Mouse (Mus musculus) liver, embryonic 15.5 days (tissue): ENCODE data around the gene Sh3glb1. TPM values are rescaled to one million over a fixed set of nuclear protein-coding genes. Genes with fewer than 3 reads are reported as not detected.
"Not testable (repeated sequence)": the region's sequence is repeated elsewhere in the genome, so short reads cannot be mapped to it uniquely, and the experiment has no call there.

Source experiments
- ATAC-seq: fragments of 200-750 bp; cut with Nextera tagmentation; 2 replicates; pipeline ENCODE4 v1.8.0; 2017; ENCODE audit warnings: moderate number of reproducible peaks, mild to moderate bottlenecking, moderate library complexity; ENCODE audit not compliant: insufficient read depth
- H3K27ac ChIP-seq: fragments of 300-500 bp; sonication (generic); replicated peaks from 2 replicates; pipeline ENCODE4 v1.5.1; 2015; ENCODE audit warnings: mild to moderate bottlenecking, inconsistent platforms
- H3K27me3 ChIP-seq: fragments of 300-500 bp; sonication (generic); 2 replicates; pipeline ENCODE4 v1.6.1; 2015; ENCODE audit warnings: mild to moderate bottlenecking, inconsistent platforms
- H3K36me3 ChIP-seq: fragments of 300-500 bp; sonication (generic); replicated peaks from 2 replicates; pipeline ENCODE4 v1.6.1; 2015; ENCODE audit warnings: moderate library complexity, mild to moderate bottlenecking, inconsistent platforms
- H3K4me1 ChIP-seq: fragments of 300-500 bp; sonication (generic); replicated peaks from 2 replicates; pipeline ENCODE4 v1.6.1; 2015; ENCODE audit warnings: inconsistent platforms
- H3K4me2 ChIP-seq: fragments of 300-500 bp; sonication (generic); 2 replicates; pipeline ENCODE4 v1.6.1; 2015; ENCODE audit warnings: moderate library complexity, mild to moderate bottlenecking, inconsistent platforms
- H3K4me3 ChIP-seq: fragments of 300-500 bp; sonication (generic); replicated peaks from 2 replicates; pipeline ENCODE4 v1.5.1; 2015; ENCODE audit warnings: mild to moderate bottlenecking, inconsistent platforms
- H3K9ac ChIP-seq: fragments of 300-500 bp; sonication (generic); 2 replicates; pipeline ENCODE4 v1.6.1; 2015; ENCODE audit warnings: moderate library complexity, mild to moderate bottlenecking, inconsistent platforms
- H3K9me3 ChIP-seq: fragments of 300-500 bp; sonication (generic); replicated peaks from 2 replicates; pipeline ENCODE4 v1.6.1; 2016; ENCODE audit warnings: inconsistent platforms
- WGBS: fragments of 180-500 bp; shearing (Covaris S2); methylation state at CpG from one replicate; pipeline ENCODE4 v1.1.7; 2015; ENCODE audit warnings: mixed read lengths; ENCODE audit not compliant: insufficient replicate concordance; 5-methylcytosine and 5-hydroxymethylcytosine counted together
- polyA plus RNA-seq: library from polyadenylated mRNA; unstranded; fragments of >200 nt; fragmentation: Nextera tagmentation; extraction: Ambion mirVana; gene quantifications from 2 replicates; pipeline ENCODE4 v1.2.1, GENCODE M21; 2015

Sh3glb1 gene
- polyA plus RNA-seq, 1 experiment from 2014 or later, result 86.7 TPM

GRCm38 (mm10) chr3:144736831-144737230, 16.7 kb upstream of the Sh3glb1 start:
- H3K27ac ChIP-seq, result no peak overlapping the region
- no peak overlapping the region for H3K9ac ChIP-seq
- ATAC-seq, result no peak
- no peaks in the 10 kb centered on the region for H3K27me3 ChIP-seq
- no peak overlapping the region for H3K4me2 ChIP-seq
- no peak overlapping the region for H3K4me3 ChIP-seq
- no peaks in the 10 kb centered on the region for H3K9me3 ChIP-seq
- H3K36me3 ChIP-seq, result no peaks in the 10 kb centered on the region
- no peaks in the 10 kb centered on the region for H3K4me1 ChIP-seq
- WGBS, result 16% methylated on average over 9 of the region's 9 CpGs

GRCm38 (mm10) chr3:144723455-144723854, 3.3 kb upstream of the Sh3glb1 start:
- no peaks in the 10 kb centered on the region for H3K9me3 ChIP-seq
- H3K36me3 ChIP-seq, result no peaks in the 10 kb centered on the region
- 33% methylated on average over 4 of the region's 4 CpGs for WGBS
- no peak overlapping the region for H3K9ac ChIP-seq
- H3K4me1 ChIP-seq, result peaks cover 19% of the 10 kb centered on the region
- H3K27me3 ChIP-seq, result no peaks in the 10 kb centered on the region
- no peak overlapping the region for H3K4me2 ChIP-seq
- H3K4me3 ChIP-seq, result no peak overlapping the region
- H3K27ac ChIP-seq, result no peak overlapping the region
- ATAC-seq, result no peak

GRCm38 (mm10) chr3:144722566-144722965, 2.4 kb upstream of the Sh3glb1 start:
- Histone ChIP-seq H3K4me1 (peaks cover 26% of the 10 kb centered on the region), H3K27ac (peak overlapping the region; percentile 29; the same call in 1 of the 2 replicates)
- H3K9ac ChIP-seq, ATAC-seq, H3K27me3 ChIP-seq, H3K4me2 ChIP-seq, H3K4me3 ChIP-seq, H3K36me3 ChIP-seq, H3K9me3 ChIP-seq: not testable (repeated sequence)
- WGBS, result 81% methylated on average over 3 of the region's 3 CpGs

DNA sequence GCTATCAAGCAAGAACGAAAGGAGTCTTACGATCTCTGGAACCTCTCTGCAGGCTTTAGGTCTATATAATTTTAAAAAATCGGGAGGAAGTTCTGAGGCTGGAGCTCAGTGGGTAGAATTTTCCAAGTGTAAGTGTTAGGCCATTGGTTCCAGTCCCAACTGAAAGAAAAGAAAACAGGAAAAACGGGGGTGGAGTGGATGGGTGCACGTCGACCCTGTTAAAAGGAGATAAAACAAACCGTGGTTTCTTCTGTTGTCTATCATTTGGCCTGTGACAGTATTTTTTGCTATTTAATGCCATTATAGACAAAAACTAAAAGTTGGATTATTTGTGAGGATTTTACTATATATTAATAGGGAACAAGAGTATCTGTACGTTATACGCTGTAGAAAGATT, 1.7 kb upstream of the Sh3glb1 start:
- H3K4me3 ChIP-seq, result peak overlapping the region; percentile 73
- peaks cover 31% of the 10 kb centered on the region for H3K4me1 ChIP-seq
- peak overlapping the region; percentile 100 for H3K27ac ChIP-seq
- H3K9me3 ChIP-seq, result no peaks in the 10 kb centered on the region
- no peaks in the 10 kb centered on the region for H3K27me3 ChIP-seq
- H3K36me3 ChIP-seq, result no peaks in the 10 kb centered on the region
- H3K9ac ChIP-seq, result peak overlapping the region; percentile 49
- peak overlapping the region; percentile 74 for H3K4me2 ChIP-seq
- 34% methylated on average over 9 of the region's 9 CpGs for WGBS
- ATAC-seq, result no peak

- H3K4me1 ChIP-seq, result peaks cover 36% of the 10 kb centered on the region
- H3K9me3 ChIP-seq, result no peaks in the 10 kb centered on the region
- H3K27me3 ChIP-seq, result no peaks in the 10 kb centered on the region
- peak overlapping the region; percentile 73 for H3K4me3 ChIP-seq
- H3K27ac ChIP-seq, result peak overlapping the region; percentile 100
- H3K9ac ChIP-seq, result peak overlapping the region; percentile 49
- no peak for ATAC-seq
- H3K4me2 ChIP-seq, result peak overlapping the region; percentile 74
- H3K36me3 ChIP-seq, result no peaks in the 10 kb centered on the region
- WGBS, result 28% methylated on average over 10 of the region's 10 CpGs
Observed at GRCm38 (mm10) chr3:144721077-144721859, 1.1 kb upstream of the Sh3glb1 start.

DNA sequence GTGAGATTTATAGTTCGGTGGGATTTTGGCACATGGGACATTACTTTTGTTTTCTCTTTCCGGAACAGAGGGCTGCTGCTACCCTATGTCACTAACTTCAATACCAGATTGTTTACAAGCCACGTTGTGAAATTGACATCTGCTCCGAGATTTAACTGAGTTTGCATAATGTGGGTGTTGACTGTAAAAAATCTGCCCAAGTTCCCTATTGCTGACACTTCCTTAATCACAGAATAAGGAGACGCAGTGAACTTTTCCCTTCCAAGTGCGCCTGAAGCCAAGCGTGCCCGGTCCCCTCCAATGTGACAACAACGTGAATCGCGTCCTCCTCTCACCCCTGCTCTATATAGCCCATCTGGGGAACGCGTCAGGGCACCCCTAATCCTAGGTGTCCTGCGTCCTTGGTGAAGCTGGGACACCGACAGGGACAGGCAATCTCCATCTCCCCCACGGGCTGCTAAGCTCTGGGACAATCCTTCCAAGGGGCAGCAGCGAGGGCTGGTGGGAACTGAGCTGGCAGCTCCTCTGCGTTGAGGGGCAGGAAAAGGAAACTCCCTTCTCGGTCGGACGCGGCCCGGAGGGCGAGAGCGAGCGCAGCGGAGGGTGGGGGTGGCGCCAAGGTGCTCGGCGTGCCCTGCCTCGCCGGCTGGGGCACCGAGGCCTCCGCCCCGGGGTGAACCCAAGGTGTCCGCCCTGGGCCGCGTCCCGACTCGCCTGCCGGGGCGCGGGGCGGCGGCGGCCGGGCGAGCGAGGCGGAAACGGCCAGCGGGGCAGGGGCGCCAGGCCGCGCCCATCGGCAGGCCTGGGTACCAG, 841 bp downstream of the Sh3glb1 start:
- H3K9ac ChIP-seq, result peak overlapping the region; percentile 87
- H3K27ac ChIP-seq, result peak overlapping the region; percentile 100
- no peaks in the 10 kb centered on the region for H3K9me3 ChIP-seq
- ATAC-seq, result peak; percentile 75
- peak overlapping the region; percentile 74 for H3K4me2 ChIP-seq
- peak overlapping the region; percentile 73 for H3K4me3 ChIP-seq
- no peaks in the 10 kb centered on the region for H3K27me3 ChIP-seq
- WGBS, result under 1% methylated on average over 56 of the region's 56 CpGs
- H3K4me1 ChIP-seq, result peaks cover 50% of the 10 kb centered on the region
- 0 out of 2 replicates have a peak, but pooled peaks cover 2% of the 10 kb centered on the region for H3K36me3 ChIP-seq

DNA sequence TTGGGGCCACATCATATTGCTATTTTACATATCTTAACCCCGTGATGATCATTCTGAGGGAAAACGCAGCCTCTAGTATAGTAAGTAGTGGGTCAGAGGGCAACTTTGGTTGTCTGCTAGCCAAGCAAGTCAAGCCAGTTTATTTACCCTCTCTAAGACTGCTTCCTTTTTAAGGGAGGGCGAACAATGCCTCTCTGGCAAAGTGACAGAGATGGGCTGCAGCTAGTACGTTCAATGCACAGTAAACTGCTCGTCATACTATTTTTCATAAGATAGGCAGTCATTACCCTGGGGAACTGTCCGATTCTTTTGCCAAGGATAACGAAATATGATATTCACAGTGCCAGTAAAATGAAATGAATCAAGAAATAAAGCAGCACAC, 1.4 kb downstream of the Sh3glb1 start:
- Histone ChIP-seq H3K36me3 (0 out of 2 replicates have a peak, but pooled peaks cover 6% of the 10 kb centered on the region), H3K9me3 (no peaks in the 10 kb centered on the region), H3K4me3 (peak overlapping the region; percentile 73), H3K27me3 (no peaks in the 10 kb centered on the region), H3K4me1 (peaks cover 54% of the 10 kb centered on the region), H3K27ac (peak overlapping the region; percentile 100), H3K9ac (peak overlapping the region; percentile 87), H3K4me2 (peak overlapping the region; percentile 74)
- no peak for ATAC-seq
- 12% methylated on average over 7 of the region's 7 CpGs for WGBS

DNA sequence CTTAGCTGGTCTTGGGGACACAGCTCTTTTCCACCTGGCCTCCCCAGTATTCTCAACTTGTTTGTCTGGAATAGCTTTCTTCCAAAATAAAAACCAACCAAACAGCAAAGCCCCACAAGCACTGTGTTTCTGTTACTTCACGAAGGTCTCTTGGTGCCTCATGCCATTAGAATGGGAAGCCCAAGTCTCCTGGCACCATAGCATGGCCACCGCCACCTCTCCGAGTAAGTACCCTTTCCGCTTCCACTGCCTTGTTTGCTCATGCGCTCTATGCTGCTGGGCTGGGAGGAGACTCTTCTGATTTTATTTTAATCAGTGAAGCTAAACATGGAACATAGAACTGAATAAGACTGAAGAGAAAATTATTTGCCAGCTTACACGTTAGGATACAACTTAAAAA, 2.3 kb downstream of the Sh3glb1 start:
- 0 out of 2 replicates have a peak overlapping the region, but pooled peaks have one; percentile 3 for H3K9ac ChIP-seq
- no peaks in the 10 kb centered on the region for H3K9me3 ChIP-seq
- peak overlapping the region; percentile 52 for H3K4me2 ChIP-seq
- H3K27me3 ChIP-seq, result no peaks in the 10 kb centered on the region
- WGBS, result 79% methylated on average over 6 of the region's 6 CpGs
- ATAC-seq, result no peak
- peaks cover 54% of the 10 kb centered on the region for H3K4me1 ChIP-seq
- H3K27ac ChIP-seq, result 0 out of 2 replicates have a peak overlapping the region, but pooled peaks have one; percentile 2
- H3K36me3 ChIP-seq, result peaks cover 13% of the 10 kb centered on the region
- peak overlapping the region; percentile 30 for H3K4me3 ChIP-seq

- no peak for ATAC-seq
- Histone ChIP-seq H3K36me3 (peaks cover 20% of the 10 kb centered on the region), H3K9me3 (no peaks in the 10 kb centered on the region), H3K4me2 (peak overlapping the region; percentile 52; the same call in 1 of the 2 replicates), H3K27ac (no peak overlapping the region), H3K9ac (no peak overlapping the region), H3K4me3 (no peak overlapping the region), H3K27me3 (no peaks in the 10 kb centered on the region), H3K4me1 (peaks cover 60% of the 10 kb centered on the region)
- WGBS, result 76% methylated on average over 3 of the region's 3 CpGs
Observed at GRCm38 (mm10) chr3:144717121-144717520, 3.0 kb downstream of the Sh3glb1 start.

GRCm38 (mm10) chr3:144715901-144716300, 4.2 kb downstream of the Sh3glb1 start:
- peaks cover 31% of the 10 kb centered on the region for H3K36me3 ChIP-seq
- H3K4me1 ChIP-seq, result peaks cover 49% of the 10 kb centered on the region
- H3K9me3 ChIP-seq, result no peaks in the 10 kb centered on the region
- ATAC-seq, result no peak
- no peak overlapping the region for H3K9ac ChIP-seq
- H3K27ac ChIP-seq, result no peak overlapping the region; the same call in 1 of the 2 replicates
- no peaks in the 10 kb centered on the region for H3K27me3 ChIP-seq
- H3K4me2 ChIP-seq, result no peak overlapping the region
- H3K4me3 ChIP-seq, result no peak overlapping the region
- 49% methylated on average over 9 of the region's 9 CpGs for WGBS

DNA sequence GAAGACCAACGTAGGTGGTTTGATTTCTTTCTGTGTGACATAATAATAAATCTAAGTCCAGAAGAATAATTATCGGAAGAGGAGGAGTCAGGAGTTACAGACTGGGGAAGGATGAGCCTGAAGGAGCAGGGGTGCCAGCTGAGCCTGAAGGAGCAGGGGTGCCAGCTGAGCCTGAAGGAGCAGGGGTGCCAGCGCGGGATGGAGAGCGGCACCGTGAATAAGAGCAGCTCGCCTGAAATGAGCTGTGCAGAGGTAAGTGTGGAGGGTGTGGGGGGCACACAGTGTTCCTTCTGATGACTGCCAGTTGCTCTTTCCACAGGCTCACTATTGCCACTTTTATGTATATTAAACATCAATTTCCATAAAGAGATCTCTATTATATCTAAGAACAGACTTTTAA, 5.1 kb downstream of the Sh3glb1 start:
- H3K27me3 ChIP-seq, result no peaks in the 10 kb centered on the region
- H3K36me3 ChIP-seq, result peaks cover 37% of the 10 kb centered on the region
- peaks cover 44% of the 10 kb centered on the region for H3K4me1 ChIP-seq
- no peak overlapping the region for H3K4me3 ChIP-seq
- H3K9me3 ChIP-seq, result no peaks in the 10 kb centered on the region
- ATAC-seq, result no peak
- H3K9ac ChIP-seq, result no peak overlapping the region
- WGBS, result 90% methylated on average over 7 of the region's 7 CpGs
- no peak overlapping the region for H3K27ac ChIP-seq
- H3K4me2 ChIP-seq, result no peak overlapping the region
